Mouse (Mus musculus) granulocyte monocyte progenitor cell, adult 5-6 weeks (primary cell): ENCODE data around the gene Abca5. TPM values are rescaled to one million over a fixed set of nuclear protein-coding genes. Genes with fewer than 3 reads are reported as not detected.

Experiments used
- ATAC-seq: replicated peaks from 2 replicates; pipeline ENCODE4 v1.8.0; 2016; ENCODE audit warnings: mild to moderate bottlenecking, moderate TSS enrichment, inconsistent platforms; ENCODE audit not compliant: poor library complexity, severe bottlenecking
- total RNA-seq, 2 experiments: library from RNA; stranded (forward) in 1 of 2; stranded (reverse) in 1 of 2; fragments of 200-712, 200-1000 nt in 1 of 2; fragments of >200 nt in 1 of 2; fragmentation: Nextera tagmentation in 1 of 2; gene quantifications; 2 replicates each; pipeline ENCODE4 v1.2.3; 2014 to 2017

Abca5 gene
- total RNA-seq, 2 experiments from 2014 or later = 0.41 TPM; not detected in 1

DNA sequence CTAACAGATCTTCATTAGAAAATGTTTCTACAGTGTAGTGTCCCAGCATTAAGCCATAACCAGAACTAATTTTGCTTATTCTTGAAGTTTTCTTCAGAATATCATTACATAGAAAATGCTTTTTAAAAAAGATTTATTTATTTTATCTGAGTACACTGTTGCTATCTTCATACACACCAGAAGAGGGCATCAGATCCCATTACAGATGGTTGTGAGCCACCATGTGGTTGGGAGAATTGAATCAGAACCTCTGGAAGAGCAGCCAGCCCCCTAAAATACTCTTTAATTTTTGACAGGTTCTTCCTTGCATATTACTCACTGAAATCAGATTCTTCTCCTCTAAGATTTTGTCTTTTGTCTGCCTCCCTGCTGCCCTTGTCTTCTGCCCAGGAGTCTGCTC, 104.5 kb downstream of the Abca5 start:
- ATAC-seq = no peak

Other genes with a start within 250 kb of the Abca5 start
- gene Abca8a, start 241.7 kb downstream of the Abca5 start, total RNA-seq (2014; fragmentation: Nextera tagmentation) = not detected in 2 replicates
- gene Abca8a, start 241.7 kb downstream of the Abca5 start, total RNA-seq (2017) = not detected in 2 replicates
- 1.8 and 2.4 TPM in 2 replicates for gene Abca9, start 169.5 kb downstream of the Abca5 start, total RNA-seq (2014; fragmentation: Nextera tagmentation)
- 4.4 and 4.5 TPM in 2 replicates for gene Abca9, start 169.5 kb downstream of the Abca5 start, total RNA-seq (2017)
- gene Abca6, start 85.9 kb downstream of the Abca5 start, total RNA-seq (2014; fragmentation: Nextera tagmentation) = 0.34 and 0.51 TPM in 2 replicates
- 0.04 and 0.26 TPM in 2 replicates for gene Abca6, start 85.9 kb downstream of the Abca5 start, total RNA-seq (2017)
- gene Map2k6, start 61.4 kb upstream of the Abca5 start, total RNA-seq (2014; fragmentation: Nextera tagmentation) = 10.1 and 12.9 TPM in 2 replicates
- gene Map2k6, start 61.4 kb upstream of the Abca5 start, total RNA-seq (2017) = 18.8 and 20.9 TPM in 2 replicates